Mouse (Mus musculus): ENCODE results near the gene Cd40lg.

The Cd40lg gene

DNA sequence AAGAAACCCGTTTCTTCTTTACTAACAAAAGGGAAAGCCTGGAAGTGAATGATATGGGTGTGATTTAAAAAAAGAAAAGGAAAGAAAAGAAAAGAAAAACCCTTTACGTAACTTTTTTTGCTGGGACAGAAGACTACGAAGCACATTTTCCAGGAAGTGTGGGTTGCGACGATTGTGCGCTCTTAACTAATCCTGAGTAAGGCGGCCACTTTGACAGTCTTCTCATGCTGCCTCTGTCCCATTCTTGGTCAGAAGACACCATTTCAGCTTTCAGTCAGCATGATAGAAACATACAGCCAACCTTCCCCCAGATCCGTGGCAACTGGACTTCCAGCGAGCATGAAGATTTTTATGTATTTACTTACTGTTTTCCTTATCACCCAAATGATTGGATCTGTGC lies at the start of gene Cd40lg:
Gene Cd40lg, plus strand, starts transcription at position 268 of the 400 bp plus-strand sequence.
- peak; percentile 61 for DNase-seq (ENCODE audit: low read depth)

DNA sequence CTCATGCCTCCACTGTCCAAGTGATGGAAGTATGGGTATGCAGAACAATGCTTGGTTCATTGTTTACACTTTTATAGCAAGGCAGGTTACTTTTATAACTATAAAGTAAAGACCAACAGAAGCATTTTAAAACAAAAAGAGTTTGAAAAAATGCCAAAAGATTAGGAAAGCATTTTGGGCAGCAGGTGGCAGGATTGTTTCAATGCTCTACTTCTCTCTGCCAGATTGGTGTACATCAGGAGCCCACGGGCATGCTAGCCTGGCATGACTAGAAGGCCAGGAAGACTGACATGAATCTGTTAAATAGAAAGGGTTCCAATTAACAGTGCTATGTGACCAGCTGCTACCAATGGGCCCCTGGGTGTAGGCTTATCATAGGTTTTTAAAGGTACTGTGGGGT lies 45.4 kb upstream of the Cd40lg start:
- DNase-seq (ENCODE audit: low read depth), result peak; percentile 75

DNA sequence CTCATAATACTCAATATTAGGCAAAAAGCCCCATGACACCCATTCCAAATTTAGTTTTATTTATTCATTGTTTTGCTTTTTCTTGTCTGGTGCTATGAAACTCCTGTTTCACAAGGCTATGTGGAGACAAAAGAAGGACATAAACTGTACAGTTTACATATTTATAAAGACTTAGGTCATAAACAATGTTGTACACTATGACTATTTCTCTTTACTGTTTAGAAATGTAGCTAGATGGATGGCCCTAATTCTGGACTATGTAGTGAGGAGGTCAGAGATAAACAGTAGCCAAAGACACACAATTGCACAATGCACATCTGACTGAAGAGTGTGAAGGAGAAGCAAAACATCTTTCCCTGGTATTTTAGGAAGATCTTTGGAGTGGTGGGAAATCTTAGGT lies 40.7 kb upstream of the Cd40lg start:
- DNase-seq (ENCODE audit: low read depth), result no peak

DNA sequence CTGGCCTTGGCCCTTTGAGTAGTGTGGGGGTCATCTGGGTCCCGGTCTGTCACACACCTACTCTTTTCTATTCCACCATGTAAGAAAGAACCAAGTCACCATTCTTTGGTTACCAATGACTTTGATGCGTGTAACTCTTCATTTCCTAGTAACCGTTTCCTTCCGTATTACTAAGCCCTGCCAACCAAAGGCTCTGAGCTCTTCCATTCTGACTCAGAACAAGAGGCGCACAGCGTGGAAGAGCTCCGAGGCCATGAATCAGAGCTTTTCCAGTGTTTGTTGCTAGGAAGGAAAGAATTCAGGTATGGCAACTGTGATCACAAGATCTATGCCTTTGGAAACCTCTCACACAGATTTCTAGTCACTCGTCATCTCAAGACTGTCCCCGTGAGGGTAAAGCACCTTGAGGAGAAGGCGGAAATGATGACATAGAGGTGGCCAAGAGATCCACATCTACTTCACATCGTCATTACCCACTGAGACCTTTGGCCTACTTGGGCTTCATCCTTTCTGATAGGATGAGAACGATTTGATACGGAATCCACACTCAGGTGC lies 34.6 kb upstream of the Cd40lg start:
- DNase-seq (ENCODE audit: low read depth), result peak; percentile 53

DNA sequence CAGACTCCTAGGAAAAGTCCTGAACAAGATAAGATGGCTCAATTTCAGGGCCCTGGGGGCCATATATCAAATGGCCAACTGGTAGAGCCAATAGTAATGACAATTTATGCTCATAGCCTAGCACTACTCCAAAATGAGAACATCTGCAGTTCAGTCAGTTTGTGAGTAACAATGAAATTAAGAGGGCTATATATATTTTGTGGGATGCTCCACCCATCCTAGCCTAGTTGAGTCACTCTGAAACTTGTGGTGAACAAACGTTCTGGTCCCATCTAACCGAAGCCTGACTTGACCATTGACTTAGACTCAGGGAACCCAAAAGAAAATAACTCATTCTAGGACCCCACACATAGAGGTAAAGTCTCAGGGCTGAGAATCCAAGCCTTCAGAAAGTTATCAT lies 29.5 kb upstream of the Cd40lg start:
- no peak for DNase-seq (ENCODE audit: low read depth)

DNA sequence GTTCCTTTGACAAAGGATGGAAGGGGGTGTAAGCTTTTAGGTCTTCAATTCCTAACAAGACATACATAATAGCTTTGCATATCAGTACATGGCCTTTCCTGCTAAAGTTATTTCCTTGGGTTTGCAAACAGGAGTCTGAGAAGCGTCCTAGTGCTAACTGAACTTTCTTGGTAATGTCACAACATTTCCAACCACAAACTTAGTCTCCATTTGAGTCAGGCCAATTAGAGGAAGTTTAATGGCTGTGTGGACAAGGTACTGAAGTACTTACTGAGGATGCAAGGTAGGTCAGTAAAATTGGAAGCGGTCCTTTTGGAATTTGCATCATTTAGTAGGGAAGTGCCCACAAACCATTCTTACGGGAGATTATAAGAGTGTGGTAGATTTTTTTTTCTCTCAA lies 28.6 kb upstream of the Cd40lg start:
- DNase-seq (ENCODE audit: low read depth), result no peak

DNA sequence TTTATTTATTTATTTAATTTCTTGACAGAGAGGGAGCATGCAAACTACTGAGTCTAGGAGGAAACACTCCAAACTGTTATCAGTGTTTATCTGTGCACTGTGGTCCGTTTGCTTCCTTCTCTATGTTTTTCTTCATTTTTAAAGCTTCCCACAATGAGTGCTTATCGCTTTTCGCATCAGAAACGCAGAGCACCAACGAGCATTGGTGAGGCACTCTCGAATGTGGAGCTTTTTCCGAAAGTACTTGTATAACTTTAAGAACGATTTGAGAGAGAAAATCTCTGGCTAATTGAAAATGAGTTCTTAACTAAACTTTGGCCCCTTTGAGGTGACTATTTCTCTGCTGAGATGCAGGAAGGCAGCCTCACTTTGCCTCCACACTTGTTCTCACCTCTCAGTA lies 24.6 kb upstream of the Cd40lg start:
- DNase-seq (ENCODE audit: low read depth), result peak; percentile 58

DNA sequence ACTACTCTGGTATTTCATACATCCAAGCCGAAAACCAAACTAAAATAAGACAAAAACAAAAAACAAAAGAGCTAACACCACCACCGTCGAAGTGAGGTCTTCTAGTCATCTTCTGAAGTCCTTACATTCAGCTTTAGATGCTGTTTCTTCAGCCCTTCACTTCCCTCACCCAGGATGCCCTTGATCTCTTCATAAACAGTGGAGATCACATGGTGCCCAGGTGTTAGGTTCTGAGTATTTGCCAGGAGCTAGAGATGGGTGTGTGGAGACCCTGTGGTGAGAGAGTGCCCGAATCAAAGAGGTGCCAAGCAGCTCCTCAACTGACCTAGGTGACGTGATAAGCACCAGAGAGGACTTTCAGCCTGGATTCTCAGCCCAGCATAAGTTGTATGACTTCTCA lies 22.6 kb upstream of the Cd40lg start:
- DNase-seq (ENCODE audit: low read depth), result peak; percentile 79

DNA sequence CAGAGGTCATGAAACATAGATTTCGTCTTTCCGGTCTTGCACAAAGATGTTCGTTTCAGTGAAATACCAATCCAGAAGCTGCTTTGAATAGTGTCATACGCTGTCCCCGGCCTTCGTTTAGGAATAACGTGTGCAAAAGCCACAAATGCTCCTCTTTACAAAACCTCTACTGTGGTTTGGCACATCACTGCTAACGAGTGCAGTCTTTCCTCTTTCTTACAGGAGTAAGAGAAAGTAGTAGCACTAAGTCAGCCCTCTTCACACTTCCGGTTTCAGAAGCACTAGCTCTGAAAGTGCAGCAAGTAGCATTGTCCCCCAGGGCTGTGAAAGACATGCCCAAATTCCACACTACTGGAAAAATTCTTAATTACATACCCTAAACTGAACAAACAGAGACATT lies 15.6 kb upstream of the Cd40lg start:
- DNase-seq (ENCODE audit: low read depth), result peak; percentile 88

DNA sequence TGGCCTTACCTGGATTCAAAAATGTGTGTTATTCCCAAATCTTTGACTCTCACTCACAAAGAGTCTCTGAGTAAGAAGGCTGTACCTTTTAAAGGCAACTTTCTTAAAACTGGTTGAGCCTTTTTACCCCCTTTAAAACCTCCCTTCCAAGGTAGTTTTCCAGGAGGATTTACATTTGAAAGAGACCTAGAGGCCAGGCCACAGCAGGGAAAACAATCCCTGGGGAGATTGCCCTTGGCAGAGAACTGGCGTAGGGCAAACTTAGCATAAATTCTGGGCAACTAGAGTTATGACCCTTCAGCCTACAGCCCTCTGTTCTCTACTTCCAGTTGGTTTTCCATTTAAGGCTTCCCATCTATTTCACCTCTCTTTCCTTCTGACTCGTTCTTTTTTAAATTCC lies 13.9 kb upstream of the Cd40lg start:
- DNase-seq (ENCODE audit: low read depth), result no peak

DNA sequence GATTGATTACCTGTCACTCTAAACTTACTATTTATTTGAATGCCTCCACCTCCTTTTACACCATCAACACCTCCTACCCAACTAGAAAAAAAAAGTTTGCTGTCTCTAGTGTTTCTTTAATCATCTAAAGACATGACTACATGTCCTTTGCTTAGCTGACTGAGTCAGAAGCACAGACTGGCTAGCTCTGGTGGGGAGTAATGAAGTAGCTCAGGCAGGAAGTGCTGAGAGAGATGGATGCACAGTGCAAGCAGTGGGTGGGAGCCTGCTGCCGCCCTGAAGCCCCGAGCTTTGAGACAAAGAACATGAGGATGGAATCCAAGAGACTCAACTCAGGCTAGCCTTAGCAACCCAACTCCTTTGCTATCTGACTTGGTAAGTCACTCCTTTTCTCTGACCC lies 11.5 kb upstream of the Cd40lg start:
- DNase-seq (ENCODE audit: low read depth), result peak; percentile 60

DNA sequence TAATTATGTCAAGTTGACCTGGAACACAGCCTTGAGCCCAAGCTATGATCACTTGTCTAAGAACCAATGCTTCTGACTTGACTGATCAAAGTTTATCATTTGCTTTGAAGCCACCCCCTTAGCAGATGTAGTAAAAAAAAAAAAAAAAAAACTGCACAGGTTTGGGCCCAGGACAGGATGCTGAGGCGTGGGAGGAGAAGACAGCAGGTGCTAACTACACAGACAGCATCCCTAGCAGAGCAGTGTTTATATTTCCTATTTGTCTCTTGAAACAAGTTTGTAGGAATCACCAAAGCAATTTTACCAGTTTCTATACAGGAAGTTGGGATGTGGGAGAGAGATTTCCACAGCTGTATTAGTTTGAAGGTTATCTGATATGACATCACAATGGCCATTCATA lies 1.4 kb upstream of the Cd40lg start:
- peak; percentile 65 for DNase-seq (ENCODE audit: low read depth)

DNA sequence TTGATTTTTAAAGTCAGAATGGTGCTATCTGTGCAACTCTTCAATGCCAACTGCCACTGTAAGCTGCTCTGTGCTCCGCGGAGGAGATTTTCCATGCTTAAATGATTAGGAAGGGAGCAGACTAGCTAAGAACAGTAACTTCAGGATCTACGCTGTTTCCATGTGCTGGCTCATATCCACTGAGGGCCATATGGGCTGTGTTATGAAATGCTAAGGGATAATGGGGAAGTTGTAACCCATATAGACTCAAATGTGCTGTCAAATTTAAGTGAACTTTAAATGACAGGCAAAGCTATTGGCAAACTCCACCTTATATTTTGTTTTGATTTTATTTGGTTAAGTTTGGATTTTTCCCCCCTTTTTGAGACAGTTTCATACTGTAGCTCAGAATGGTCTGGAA lies 919 bp downstream of the Cd40lg start:
- DNase-seq (ENCODE audit: low read depth), result no peak

DNA sequence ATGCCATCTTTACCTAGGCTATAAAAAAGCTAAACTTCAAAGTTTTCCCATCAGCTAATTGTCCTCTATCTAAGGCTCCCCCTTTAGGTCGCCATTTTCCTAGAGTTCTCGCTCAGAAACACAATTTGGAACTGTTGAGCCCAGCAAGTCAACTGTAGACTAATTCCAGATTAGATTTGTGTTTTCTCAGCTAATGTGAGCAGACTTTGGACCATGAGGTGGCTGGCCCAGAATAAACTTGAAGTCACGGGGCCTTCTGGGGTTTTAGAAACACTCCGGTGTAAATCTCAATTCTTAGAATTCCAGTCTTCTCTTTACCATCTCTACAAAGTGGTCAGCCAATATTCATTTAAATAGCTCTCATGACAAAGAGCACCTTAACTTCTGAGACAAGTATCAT lies 3.6 kb downstream of the Cd40lg start:
- no peak for DNase-seq (ENCODE audit: low read depth)

DNA sequence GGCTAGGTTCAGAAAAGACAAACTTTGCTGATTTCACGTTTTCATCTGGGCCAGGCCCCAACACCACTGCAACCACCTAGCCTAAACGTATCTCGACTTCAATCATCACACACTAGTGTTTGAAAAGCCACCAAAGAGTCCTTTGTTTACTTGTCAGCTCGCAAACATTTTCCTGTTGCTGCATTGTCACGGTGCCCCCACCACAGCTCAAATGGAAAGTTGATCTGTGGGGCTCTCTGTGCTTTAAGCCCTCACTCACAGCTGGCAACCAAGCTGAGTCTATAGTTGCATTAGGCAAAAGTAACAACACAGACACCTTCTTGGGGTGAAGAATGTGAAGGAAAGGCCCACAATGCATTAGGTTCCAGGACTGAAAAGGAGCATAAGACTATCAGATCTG lies 4.3 kb downstream of the Cd40lg start:
- no peak for DNase-seq (ENCODE audit: low read depth)

DNA sequence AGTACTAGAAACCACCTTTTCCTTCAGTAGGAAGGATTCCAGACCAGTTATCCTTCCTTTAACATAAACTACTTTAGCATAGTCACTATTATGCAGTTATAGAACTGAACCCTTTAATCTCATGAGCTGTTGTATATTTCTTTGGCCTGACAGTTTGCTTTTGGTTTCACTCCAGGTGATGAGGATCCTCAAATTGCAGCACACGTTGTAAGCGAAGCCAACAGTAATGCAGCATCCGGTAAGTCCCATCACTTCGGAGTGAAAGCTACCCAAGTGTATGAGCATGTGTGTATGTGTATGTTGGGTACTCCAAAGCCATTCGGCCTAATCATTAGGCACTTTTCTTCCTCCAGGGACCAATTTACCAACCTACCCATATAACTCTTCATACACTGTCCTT lies 7.6 kb downstream of the Cd40lg start:
- peak; percentile 68 for DNase-seq (ENCODE audit: low read depth)

DNA sequence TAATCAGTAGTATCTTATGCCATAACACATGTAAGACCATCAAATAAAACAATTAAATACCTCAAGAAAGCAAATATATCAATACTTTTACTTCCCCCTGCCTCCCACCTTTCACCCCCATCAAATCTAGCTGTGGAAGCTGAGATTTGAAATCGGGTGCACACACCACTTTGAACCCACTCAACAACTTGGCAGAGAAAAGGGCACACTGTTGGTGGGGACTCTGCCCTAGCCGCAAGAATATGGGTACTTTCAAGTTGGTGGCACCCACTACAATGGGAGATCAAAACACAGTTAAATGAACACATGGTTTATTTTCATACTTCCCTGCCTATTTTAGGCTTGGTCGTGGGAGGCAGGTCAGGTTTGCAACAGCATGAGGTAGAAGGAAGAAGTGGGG lies 9.9 kb downstream of the Cd40lg start:
- DNase-seq (ENCODE audit: low read depth), result peak; percentile 71

DNA sequence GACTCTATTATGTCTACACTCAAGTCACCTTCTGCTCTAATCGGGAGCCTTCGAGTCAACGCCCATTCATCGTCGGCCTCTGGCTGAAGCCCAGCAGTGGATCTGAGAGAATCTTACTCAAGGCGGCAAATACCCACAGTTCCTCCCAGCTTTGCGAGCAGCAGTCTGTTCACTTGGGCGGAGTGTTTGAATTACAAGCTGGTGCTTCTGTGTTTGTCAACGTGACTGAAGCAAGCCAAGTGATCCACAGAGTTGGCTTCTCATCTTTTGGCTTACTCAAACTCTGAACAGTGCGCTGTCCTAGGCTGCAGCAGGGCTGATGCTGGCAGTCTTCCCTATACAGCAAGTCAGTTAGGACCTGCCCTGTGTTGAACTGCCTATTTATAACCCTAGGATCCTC lies 11.4 kb downstream of the Cd40lg start:
- no peak for DNase-seq (ENCODE audit: low read depth)

DNA sequence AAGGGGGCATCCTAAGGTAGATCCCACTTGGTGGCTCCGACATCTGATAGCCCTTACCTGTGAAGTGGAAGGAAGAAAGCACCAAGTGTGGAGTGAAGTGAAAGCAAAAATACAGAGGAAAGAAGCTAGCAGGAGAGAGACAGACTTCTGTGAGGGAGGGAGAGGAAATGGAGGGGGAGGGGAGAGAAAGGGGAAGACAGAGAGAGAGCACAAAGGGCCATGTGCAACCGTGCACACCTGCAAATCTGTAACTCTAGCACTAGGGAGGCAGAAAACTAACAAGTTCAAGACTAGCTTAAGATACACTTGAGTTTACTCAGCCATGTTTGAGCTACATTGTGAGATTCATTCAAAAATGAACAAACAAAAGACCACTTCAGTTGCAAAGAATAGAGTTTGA lies 16.2 kb downstream of the Cd40lg start:
- DNase-seq (ENCODE audit: low read depth), result peak; percentile 71

DNA sequence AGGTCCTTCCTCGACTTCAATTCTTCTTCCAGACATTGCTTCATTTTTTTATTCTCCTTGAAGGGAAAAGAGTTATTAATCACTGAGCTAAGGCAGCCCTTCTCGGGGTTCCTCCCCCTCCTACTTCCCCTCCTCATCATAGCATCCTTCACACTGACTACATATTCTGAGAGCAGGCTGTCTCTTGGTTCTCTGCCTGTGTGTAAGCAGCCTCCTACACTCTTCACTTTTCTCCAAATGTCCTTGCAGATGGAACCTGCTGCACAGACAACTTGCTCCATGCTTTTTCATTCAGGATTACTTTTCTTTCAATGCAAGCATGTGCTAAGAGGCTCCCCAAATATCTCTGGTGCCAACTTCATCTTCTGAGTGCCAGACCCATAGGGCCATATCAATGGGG lies 21.7 kb downstream of the Cd40lg start:
- no peak for DNase-seq (ENCODE audit: low read depth)

DNA sequence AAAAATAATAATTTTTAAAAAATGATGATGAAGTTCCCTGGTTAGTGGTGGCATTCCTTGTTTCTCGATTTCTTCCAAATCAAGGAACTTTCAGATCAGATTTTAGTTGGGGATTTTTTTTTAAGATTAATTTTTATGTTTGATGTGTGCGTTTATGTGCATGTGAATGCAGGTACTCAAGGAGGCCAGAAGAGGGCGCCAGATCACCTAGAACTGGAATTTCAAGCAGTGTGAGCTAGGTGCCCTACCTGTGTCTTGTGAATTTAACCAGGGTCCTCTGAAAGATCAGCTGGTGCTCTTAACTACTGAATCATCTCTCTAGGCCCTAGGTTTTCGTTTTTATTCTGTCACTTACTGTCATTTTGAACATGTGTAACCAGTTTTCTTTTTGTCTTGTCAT lies 24.0 kb downstream of the Cd40lg start:
- DNase-seq (ENCODE audit: low read depth), result peak; percentile 54

DNA sequence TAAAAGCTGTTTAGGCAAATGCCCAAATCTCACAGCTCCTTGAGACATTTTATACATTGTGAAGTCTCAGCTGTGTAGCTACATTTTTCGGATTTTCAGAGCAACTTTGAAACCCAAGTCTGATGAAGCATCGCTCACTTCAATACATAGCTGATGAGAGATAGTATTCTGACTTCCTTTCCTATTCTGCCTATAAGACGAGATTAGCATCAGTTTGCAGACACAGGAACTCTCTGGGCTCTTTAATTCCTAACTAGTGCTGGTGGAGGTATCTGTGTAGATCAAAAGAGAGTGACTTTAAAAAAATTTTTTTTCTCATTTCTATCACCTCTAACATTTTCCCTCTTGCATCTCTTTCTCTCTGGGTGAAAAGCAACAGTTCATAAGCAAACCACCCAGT lies 26.6 kb downstream of the Cd40lg start:
- peak; percentile 53 for DNase-seq (ENCODE audit: low read depth)

DNA sequence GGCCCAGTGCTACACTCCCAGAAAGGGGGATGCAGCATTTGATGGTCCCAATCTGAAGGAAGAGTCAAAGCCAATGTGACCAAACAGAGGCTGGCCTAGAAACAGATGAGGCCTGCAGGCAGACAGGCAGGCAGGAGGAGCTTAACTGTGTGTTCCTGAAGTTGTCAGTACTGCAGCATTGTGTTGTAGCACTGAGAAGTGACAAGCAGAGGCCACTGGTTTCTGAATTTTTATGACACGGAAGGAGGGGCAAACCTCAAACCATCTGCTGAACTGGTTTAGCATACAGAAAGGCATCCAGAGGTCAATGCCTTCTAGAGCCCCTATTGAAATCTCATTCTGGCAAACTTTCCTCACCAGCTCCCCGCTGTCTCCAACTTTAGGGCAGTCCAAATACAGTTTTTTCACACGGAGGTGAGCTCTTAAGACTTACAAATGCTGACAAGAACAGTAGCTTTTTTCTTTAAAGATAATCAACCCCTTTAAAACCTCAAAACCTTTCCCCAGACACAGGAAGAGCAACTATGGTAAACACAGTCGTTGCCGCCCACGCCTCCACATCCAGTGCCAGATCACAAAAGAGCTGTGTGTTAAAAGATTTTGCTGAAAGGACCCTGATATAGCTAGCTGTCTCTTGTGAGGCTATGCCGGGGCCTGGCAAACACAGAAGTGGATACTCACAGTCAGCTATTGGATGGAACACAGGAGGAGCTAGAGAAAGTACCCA lies 41.5 kb downstream of the Cd40lg start:
- peak; percentile 75 for DNase-seq (ENCODE audit: low read depth)

DNA sequence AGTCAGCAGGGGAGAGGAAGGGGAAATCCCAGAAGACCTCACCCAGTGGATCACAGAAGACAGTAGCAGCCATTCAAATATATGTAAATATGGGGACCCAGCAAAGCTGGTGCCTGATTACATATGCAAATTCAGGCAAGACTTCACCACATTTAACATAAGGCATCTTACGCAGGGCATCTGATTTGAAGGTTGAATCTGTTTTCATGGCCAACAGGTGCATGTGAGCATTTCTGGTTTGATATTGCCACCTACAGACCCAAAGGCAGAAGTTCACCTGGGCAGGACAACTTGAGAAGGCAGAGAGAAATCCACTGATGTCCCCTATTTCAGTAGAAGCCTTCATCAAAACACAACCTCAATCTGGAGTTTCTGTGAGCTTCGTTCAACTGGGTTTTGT lies 48.8 kb downstream of the Cd40lg start:
- DNase-seq (ENCODE audit: low read depth), result peak; percentile 83
